Mouse (Mus musculus): ENCODE data around the gene Hey2. TPM values are rescaled to one million over a fixed set of nuclear protein-coding genes. Genes with fewer than 3 reads are reported as not detected.

Hey2 gene
- 6.1 and 9.0 TPM in 2 replicates for polyA plus RNA-seq (2012; rRNA removed)
- polyA plus RNA-seq (2014; fragmentation: Nextera tagmentation; extraction: Ambion mirVana): 2.6 and 3.1 TPM in 2 replicates

DNA sequence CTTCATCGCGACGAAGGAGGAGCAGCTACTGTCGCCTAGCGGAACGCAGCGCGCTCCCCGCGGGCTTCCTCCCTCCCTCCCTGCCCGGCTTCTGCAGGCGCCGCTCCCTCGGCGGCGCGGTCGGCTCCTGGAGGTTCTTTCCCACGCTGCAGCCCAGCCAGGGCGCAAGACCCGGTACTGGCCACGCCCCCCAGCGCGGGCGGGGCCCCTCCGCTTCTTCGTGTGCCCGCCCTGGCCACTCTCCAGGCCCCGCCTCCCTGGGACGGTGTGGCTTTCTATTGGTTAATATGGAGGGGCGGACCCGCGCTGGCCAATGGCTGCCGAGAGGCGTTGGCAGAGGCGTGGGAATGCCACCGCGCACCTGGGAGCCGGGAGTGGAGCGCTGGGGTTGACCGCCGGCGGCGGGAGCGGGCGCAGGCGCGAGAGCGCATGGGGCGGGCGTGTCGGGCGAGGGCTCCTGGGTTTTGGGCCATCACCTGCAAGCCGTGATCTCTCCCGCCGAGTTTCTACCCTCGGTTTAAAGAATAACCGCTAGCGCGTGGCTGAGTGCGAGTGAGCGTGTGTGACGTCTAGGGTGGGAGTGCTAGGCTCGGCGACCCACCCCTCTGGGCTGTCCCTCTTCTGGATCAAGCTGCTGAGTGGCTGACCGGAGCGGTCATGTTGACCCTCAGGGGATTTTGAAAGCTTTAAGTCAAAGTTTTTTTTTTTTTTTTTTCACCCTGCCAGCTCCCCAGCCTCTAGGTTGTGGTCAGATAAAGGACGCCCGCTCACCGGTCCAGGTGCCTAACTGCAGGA, at the start of gene Hey2:
Gene Hey2, minus strand, starts transcription at position 159 of the 795 bp plus-strand sequence.
- DNase-seq (ENCODE audit: low spot score): peak; percentile 94
- Histone ChIP-seq H3K4me1 (ENCODE audit: control insufficient read depth, insufficient read depth, low read length) (peaks cover 12% of the 10 kb centered on the region), H3K27ac (replicated peaks; ENCODE audit: low read depth, low read length) (no peak within 1 kb of the TSS), H3K9me3 (ENCODE audit: control insufficient read depth, low read length) (no peaks in the 10 kb centered on the region), H3K9ac (ENCODE audit: low read depth, low read length, severe bottlenecking) (peak within 1 kb of the TSS; percentile 34; the same call in 1 of the 2 replicates), H3K36me3 (ENCODE audit: control insufficient read depth, insufficient read depth, low read length) (no peaks in the 10 kb centered on the region), H3K27me3 (ENCODE audit: control insufficient read depth, insufficient read depth, low read length) (peaks cover 42% of the 10 kb centered on the region), H3K4me3 (replicated peaks; ENCODE audit: low read length) (peak within 1 kb of the TSS; percentile 56), H3K4me2 (replicated peaks; ENCODE audit: low read depth, low read length, severe bottlenecking) (peak within 1 kb of the TSS; percentile 88)
- ATAC-seq (ENCODE audit: low FRiP score, low read depth): peak; percentile 99
- no peak for TF ChIP-seq POLR2A (IDR thresholded peaks at IDR 0.05; ENCODE audit: borderline replicate concordance, extremely low read depth, insufficient read depth, insufficient read length)
- WGBS: 2% methylated on average over 68 of the region's 70 CpGs

DNA sequence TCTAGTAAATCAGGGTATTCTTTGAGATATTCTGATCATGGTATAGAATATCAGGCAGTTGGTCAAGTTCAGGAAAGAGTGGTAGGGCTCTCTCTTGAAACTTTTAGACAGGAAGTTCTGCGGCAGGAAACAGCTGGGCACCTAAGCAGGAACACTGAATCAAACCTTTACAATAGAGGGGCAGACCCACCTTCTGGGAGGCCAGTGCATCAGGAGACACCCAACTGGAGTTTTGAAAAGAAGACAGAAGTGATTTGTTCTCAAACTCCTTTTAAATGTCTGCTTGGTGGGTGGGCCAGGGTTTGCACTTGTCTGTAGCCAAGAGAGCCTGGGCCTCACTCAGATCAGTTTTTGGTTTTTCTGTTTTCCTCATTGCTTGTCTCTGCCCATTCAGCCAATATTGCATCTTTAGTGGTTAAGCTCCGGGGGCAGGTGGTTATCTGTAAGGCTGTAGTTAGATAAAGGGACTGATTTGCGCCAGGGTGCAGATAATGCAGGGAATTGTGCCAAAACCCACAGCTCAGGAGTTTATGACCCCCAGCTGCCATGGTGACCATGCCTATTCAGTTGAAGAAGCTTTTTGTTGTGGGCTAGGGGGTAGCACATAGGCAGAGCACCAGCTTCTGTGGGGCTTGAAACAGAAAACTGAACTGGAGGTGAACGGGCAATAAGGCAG, 40.6 kb upstream of the Hey2 start:
- ATAC-seq (ENCODE audit: low FRiP score, low read depth) (no peak), DNase-seq (ENCODE audit: low spot score) (no peak)
- Histone ChIP-seq H3K4me3 (replicated peaks; ENCODE audit: low read length) (no peak overlapping the region), H3K27me3 (ENCODE audit: control insufficient read depth, insufficient read depth, low read length) (no peaks in the 10 kb centered on the region), H3K36me3 (ENCODE audit: control insufficient read depth, insufficient read depth, low read length) (no peaks in the 10 kb centered on the region), H3K27ac (replicated peaks; ENCODE audit: low read depth, low read length) (no peak overlapping the region), H3K9ac (ENCODE audit: low read depth, low read length, severe bottlenecking) (no peak overlapping the region), H3K9me3 (ENCODE audit: control insufficient read depth, low read length) (no peaks in the 10 kb centered on the region), H3K4me2 (replicated peaks; ENCODE audit: low read depth, low read length, severe bottlenecking) (no peak overlapping the region), H3K4me1 (ENCODE audit: control insufficient read depth, insufficient read depth, low read length) (no peaks in the 10 kb centered on the region)
- WGBS: 69% methylated on average over 4 of the region's 4 CpGs
- no peak for TF ChIP-seq POLR2A (IDR thresholded peaks at IDR 0.05; ENCODE audit: borderline replicate concordance, extremely low read depth, insufficient read depth, insufficient read length)

DNA sequence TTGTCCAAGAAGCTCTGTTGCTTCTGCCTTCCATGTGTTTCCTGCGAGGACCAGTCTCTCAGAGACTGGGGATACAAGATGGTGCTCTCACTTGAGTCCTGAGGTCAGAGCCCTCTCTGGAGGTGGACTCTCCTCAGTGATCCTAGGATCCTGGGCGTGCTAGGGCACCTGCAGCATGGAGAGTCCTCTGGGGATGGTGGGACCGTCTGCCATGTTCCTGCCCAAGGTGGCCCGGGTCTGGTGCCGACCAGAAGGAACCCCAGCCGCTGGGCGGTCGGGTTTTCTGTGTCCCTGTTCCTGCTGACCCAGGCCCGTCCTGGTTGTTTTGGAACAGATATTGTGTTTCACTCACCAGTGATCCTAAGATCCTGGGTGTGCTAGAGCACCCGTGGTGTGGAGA, 38.5 kb upstream of the Hey2 start:
- Histone ChIP-seq H3K4me2 (replicated peaks; ENCODE audit: low read depth, low read length, severe bottlenecking) (no peak overlapping the region), H3K27ac (replicated peaks; ENCODE audit: low read depth, low read length) (no peak overlapping the region), H3K36me3 (ENCODE audit: control insufficient read depth, insufficient read depth, low read length) (no peaks in the 10 kb centered on the region), H3K4me3 (replicated peaks; ENCODE audit: low read length) (no peak overlapping the region), H3K4me1 (ENCODE audit: control insufficient read depth, insufficient read depth, low read length) (no peaks in the 10 kb centered on the region), H3K9me3 (ENCODE audit: control insufficient read depth, low read length) (no peaks in the 10 kb centered on the region), H3K9ac (ENCODE audit: low read depth, low read length, severe bottlenecking) (no peak overlapping the region), H3K27me3 (ENCODE audit: control insufficient read depth, insufficient read depth, low read length) (no peaks in the 10 kb centered on the region)
- no peak for DNase-seq (ENCODE audit: low spot score)
- no peak for ATAC-seq (ENCODE audit: low FRiP score, low read depth)
- TF ChIP-seq POLR2A (IDR thresholded peaks at IDR 0.05; ENCODE audit: borderline replicate concordance, extremely low read depth, insufficient read depth, insufficient read length): no peak
- WGBS: 91% methylated on average over 10 of the region's 10 CpGs

DNA sequence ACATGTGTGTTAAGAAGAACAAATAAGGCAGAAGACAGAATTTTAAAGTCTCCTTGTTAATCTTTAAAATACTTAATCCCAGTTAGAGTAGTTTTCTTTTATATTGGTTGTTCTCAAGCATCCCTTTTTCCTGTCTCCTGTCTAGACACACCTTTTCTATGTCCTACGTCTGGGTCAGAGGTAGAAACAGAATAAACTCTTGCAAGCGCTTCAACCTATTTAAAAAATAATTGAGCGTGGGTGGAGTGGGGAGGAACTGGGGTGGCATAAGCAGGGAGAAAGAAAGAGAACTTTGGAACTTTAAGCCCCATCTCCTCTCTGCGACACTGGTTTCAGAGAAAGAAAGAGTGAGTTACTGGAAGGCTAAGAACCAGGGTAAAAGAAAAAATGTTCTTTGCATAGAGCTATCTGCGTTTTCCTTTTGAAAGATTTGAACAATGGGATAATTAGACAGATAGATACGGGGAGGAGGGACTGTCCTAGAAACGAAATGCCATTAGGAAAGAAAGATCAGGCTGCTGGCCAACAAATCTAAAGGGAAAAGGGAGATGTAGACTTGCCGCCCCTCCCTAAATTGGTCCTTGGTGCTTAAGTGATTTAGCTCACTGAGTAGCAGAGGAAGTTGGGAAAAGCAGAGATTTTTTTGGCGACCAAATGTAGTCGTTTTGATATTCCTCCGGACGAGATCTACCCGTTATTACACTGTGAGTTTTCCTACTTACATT, 2.7 kb upstream of the Hey2 start:
- Histone ChIP-seq H3K27ac (replicated peaks; ENCODE audit: low read depth, low read length) (no peak overlapping the region), H3K9ac (ENCODE audit: low read depth, low read length, severe bottlenecking) (no peak overlapping the region), H3K4me2 (replicated peaks; ENCODE audit: low read depth, low read length, severe bottlenecking) (no peak overlapping the region), H3K9me3 (ENCODE audit: control insufficient read depth, low read length) (no peaks in the 10 kb centered on the region), H3K27me3 (ENCODE audit: control insufficient read depth, insufficient read depth, low read length) (peaks cover 42% of the 10 kb centered on the region), H3K36me3 (ENCODE audit: control insufficient read depth, insufficient read depth, low read length) (no peaks in the 10 kb centered on the region), H3K4me3 (replicated peaks; ENCODE audit: low read length) (no peak overlapping the region), H3K4me1 (ENCODE audit: control insufficient read depth, insufficient read depth, low read length) (peaks cover 12% of the 10 kb centered on the region)
- ATAC-seq (ENCODE audit: low FRiP score, low read depth) (no peak), DNase-seq (ENCODE audit: low spot score) (no peak)
- no peak for TF ChIP-seq POLR2A (IDR thresholded peaks at IDR 0.05; ENCODE audit: borderline replicate concordance, extremely low read depth, insufficient read depth, insufficient read length)
- WGBS: 13% methylated on average over 13 of the region's 13 CpGs

All from limb, embryonic 14.5 days (tissue).